Mouse (Mus musculus) CH12.LX (cell line): ENCODE data around the gene Pip5k1b. TPM values are rescaled to one million over a fixed set of nuclear protein-coding genes. Genes with fewer than 3 reads are reported as not detected.
A peak's percentile ranks its signal among the peaks of the same experiment; 100 is the strongest.

ENCODE experiments used
- DNase-seq: peaks from one replicate; pipeline ENCODE4 v3.0.0-alpha.2; 2013; ENCODE audit errors: extremely low read depth
- H3K27ac ChIP-seq: 2 replicates; pipeline ENCODE4 v1.5.1; 2012; ENCODE audit warnings: low read depth, mild to moderate bottlenecking, control low read depth, moderate library complexity; ENCODE audit not compliant: insufficient read depth
- H3K27me3 ChIP-seq: replicated peaks from 2 replicates; pipeline ENCODE3; 2012; ENCODE audit warnings: inconsistent platforms
- H3K36me3 ChIP-seq, 2 experiments: replicated peaks in 1 of 2; 2 replicates each; pipeline versions ENCODE3 to v1.6.1; 2012; ENCODE audit warnings: inconsistent platforms in 1 of 2, low read length in 1 of 2, mild to moderate bottlenecking in 1 of 2, mixed read lengths in 1 of 2, moderate library complexity in 1 of 2; ENCODE audit not compliant: control insufficient read depth in 1 of 2, insufficient read depth in 1 of 2
- H3K4me1 ChIP-seq, 2 experiments: 2 replicates each; pipeline ENCODE4 v1.6.1; 2012; ENCODE audit warnings: inconsistent platforms in 1 of 2, moderate library complexity in 1 of 2; ENCODE audit not compliant: insufficient read depth in 2 of 2, control insufficient read depth in 1 of 2
- H3K4me2 ChIP-seq: 2 replicates; pipeline ENCODE4 v1.6.1; 2012; ENCODE audit warnings: low read depth, mild to moderate bottlenecking, control low read depth; ENCODE audit not compliant: poor library complexity, insufficient read depth, severe bottlenecking
- H3K4me3 ChIP-seq, 3 experiments: fragments of 150-350 bp in 1 of 3; sonication (generic) in 1 of 3; replicated peaks in 1 of 3; 2 replicates each; pipeline versions ENCODE3 to v1.5.1; 2011 to 2012; ENCODE audit warnings: low read depth in 2 of 3, low read length in 2 of 3, mild to moderate bottlenecking in 2 of 3, moderate library complexity in 2 of 3, control low read depth in 1 of 3, improper control_type of control experiment in 1 of 3, inconsistent platforms in 1 of 3, mixed read lengths in 1 of 3; ENCODE audit not compliant: poor library complexity in 1 of 3
- H3K79me2 ChIP-seq: replicated peaks from 2 replicates; pipeline ENCODE4 v1.6.1; 2012; ENCODE audit warnings: mild to moderate bottlenecking, moderate library complexity; ENCODE audit not compliant: control insufficient read depth, poor library complexity, insufficient read depth, severe bottlenecking; ENCODE audit errors: extremely low read depth
- H3K9ac ChIP-seq: 2 replicates; pipeline ENCODE4 v1.6.1; 2012; ENCODE audit warnings: low read depth, mild to moderate bottlenecking, control low read depth, moderate library complexity; ENCODE audit not compliant: insufficient read depth
- H3K9me3 ChIP-seq: replicated peaks from 2 replicates; pipeline ENCODE3; 2012; ENCODE audit warnings: low read length, inconsistent platforms, mixed read lengths
- CHD1 ChIP-seq: IDR thresholded peaks from 2 replicates; pipeline ENCODE4 v1.6.1; 2012; ENCODE audit warnings: low read depth, low read length, improper control_type of control experiment, inconsistent platforms
- CHD2 ChIP-seq: IDR thresholded peaks from 2 replicates; pipeline ENCODE4 v1.6.1; 2011; ENCODE audit warnings: low read length, improper control_type of control experiment
- ELF1 ChIP-seq: IDR thresholded peaks from 2 replicates; pipeline ENCODE4 v1.6.1; 2014; ENCODE audit warnings: low read depth, mild to moderate bottlenecking, inconsistent platforms, low read length, improper control_type of control experiment
- EP300 ChIP-seq: IDR thresholded peaks from 2 replicates; pipeline ENCODE4 v1.6.1; 2011; ENCODE audit warnings: low read length, improper control_type of control experiment
- ETS1 ChIP-seq: conservative IDR thresholded peaks from 2 replicates; pipeline ENCODE4 v1.6.1; 2012; ENCODE audit warnings: low read depth, mild to moderate bottlenecking, inconsistent platforms, low read length, improper control_type of control experiment, moderate library complexity
- GABPA ChIP-seq: IDR thresholded peaks from 2 replicates; pipeline ENCODE4 v1.6.1; 2012; ENCODE audit warnings: low read depth, low read length, improper control_type of control experiment, inconsistent platforms; ENCODE audit not compliant: insufficient replicate concordance
- IRF4 ChIP-seq: IDR thresholded peaks from 2 replicates; pipeline ENCODE4 v1.6.1; 2014; ENCODE audit warnings: low read depth, mild to moderate bottlenecking, inconsistent platforms, low read length, improper control_type of control experiment
- JUN ChIP-seq: IDR thresholded peaks from 2 replicates; pipeline ENCODE4 v1.6.1; 2011; ENCODE audit warnings: low read depth, mild to moderate bottlenecking, low read length, improper control_type of control experiment, moderate library complexity; ENCODE audit not compliant: insufficient read depth
- JUND ChIP-seq: conservative IDR thresholded peaks from 2 replicates; pipeline ENCODE4 v1.6.1; 2011; ENCODE audit warnings: low read depth, low read length, improper control_type of control experiment
- KAT2A ChIP-seq: IDR thresholded peaks from 2 replicates; pipeline ENCODE4 v1.6.1; 2012; ENCODE audit warnings: low read length, improper control_type of control experiment, inconsistent platforms; ENCODE audit not compliant: insufficient replicate concordance
- MAFK ChIP-seq: IDR thresholded peaks from 2 replicates; pipeline ENCODE4 v1.6.1; 2011; ENCODE audit warnings: low read length, improper control_type of control experiment; ENCODE audit not compliant: insufficient replicate concordance
- MAX ChIP-seq: IDR thresholded peaks from 2 replicates; pipeline ENCODE4 v1.6.1; 2011; ENCODE audit warnings: low read length, improper control_type of control experiment
- MXI1 ChIP-seq: IDR thresholded peaks from 2 replicates; pipeline ENCODE4 v1.6.1; 2011; ENCODE audit warnings: mild to moderate bottlenecking, low read depth, low read length, improper control_type of control experiment
- MYC ChIP-seq: IDR thresholded peaks from 2 replicates; pipeline ENCODE4 v1.6.1; 2011; ENCODE audit warnings: low read depth, mild to moderate bottlenecking, improper control_type of control experiment, low read length
- NELFE ChIP-seq: IDR thresholded peaks from 2 replicates; pipeline ENCODE4 v1.6.1; 2011; ENCODE audit warnings: low read depth, low read length, improper control_type of control experiment
- NRF1 ChIP-seq: IDR thresholded peaks from 2 replicates; pipeline ENCODE4 v1.6.1; 2014; ENCODE audit warnings: low read depth, mild to moderate bottlenecking, inconsistent platforms, low read length, improper control_type of control experiment, moderate library complexity
- POLR2A ChIP-seq: IDR thresholded peaks from 2 replicates; pipeline ENCODE4 v1.6.1; 2011; ENCODE audit warnings: low read depth, mild to moderate bottlenecking, improper control_type of control experiment, low read length
- RCOR1 ChIP-seq: conservative IDR thresholded peaks from 2 replicates; pipeline ENCODE4 v1.6.1; 2012; ENCODE audit warnings: low read depth, mild to moderate bottlenecking, inconsistent platforms, low read length, improper control_type of control experiment
- SIN3A ChIP-seq: IDR thresholded peaks from 2 replicates; pipeline ENCODE4 v1.6.1; 2012; ENCODE audit warnings: low read length, improper control_type of control experiment, inconsistent platforms
- TCF12 ChIP-seq: IDR thresholded peaks from 2 replicates; pipeline ENCODE4 v1.6.1; 2014; ENCODE audit warnings: low read depth, mild to moderate bottlenecking, inconsistent platforms, low read length, improper control_type of control experiment
- USF1 ChIP-seq: IDR thresholded peaks from 2 replicates; pipeline ENCODE4 v1.6.1; 2014; ENCODE audit warnings: low read depth, mild to moderate bottlenecking, inconsistent platforms, low read length, improper control_type of control experiment
- USF2 ChIP-seq: conservative IDR thresholded peaks from 2 replicates; pipeline ENCODE4 v1.6.1; 2011; ENCODE audit warnings: low read depth, low read length, improper control_type of control experiment
- ZC3H11A ChIP-seq: IDR thresholded peaks from 2 replicates; pipeline ENCODE4 v1.6.1; 2012; ENCODE audit warnings: low read depth, mild to moderate bottlenecking, inconsistent platforms, low read length, improper control_type of control experiment
- ZMIZ1 ChIP-seq: IDR thresholded peaks from 2 replicates; pipeline ENCODE4 v1.6.1; 2012; ENCODE audit warnings: low read depth, mild to moderate bottlenecking, inconsistent platforms, low read length, improper control_type of control experiment
- ZNF384 ChIP-seq: IDR thresholded peaks from 2 replicates; pipeline ENCODE4 v1.6.1; 2012; ENCODE audit warnings: low read depth, low read length, improper control_type of control experiment, inconsistent platforms
- dilution Hi-C: fragments of 300-500 bp; cut with MboI; formaldehyde crosslinking; loops from 2 replicates; pipeline ENCODE4 v1.14.3; 2020; ENCODE audit warnings: low sequenced_read_pairs; ENCODE audit not compliant: extremely low pct_unique_long_range_greater_than_20kb, extremely low pct_ligation_motif_present
- in situ Hi-C: fragments of 300-500 bp; cut with MboI; formaldehyde crosslinking; loops from 3 replicates; pipeline ENCODE4 v1.14.3; 2019; ENCODE audit warnings: low sequenced_read_pairs, low pct_ligation_motif_present, low pct_unique_long_range_greater_than_20kb, mixed read lengths
- polyA plus RNA-seq: library from polyadenylated mRNA; unstranded; fragments of >175 nt; gene quantifications from 2 replicates; pipeline ENCODE4 v1.2.1, GENCODE M21; 2012; ENCODE audit warnings: low read depth; ENCODE audit not compliant: insufficient read length
- total RNA-seq, 2 experiments: library from RNA; depleted of rRNA; stranded (reverse); fragments of 300-350 nt in 1 of 2; fragments of >200 nt in 1 of 2; gene quantifications; 2 replicates each; pipeline ENCODE4 v1.2.3; 2012 to 2014

The Pip5k1b gene
- total and polyA plus RNA-seq, 3 experiments, result 1.7 to 2.9 (median 2.0) TPM

- no peak for TF ChIP-seq EP300
- in situ Hi-C loops (loop anchor here (25.0 kb wide), 1 partner anchor 96 kb away; no protein-coding TSS in a partner anchor), dilution Hi-C loops (no loop called here)
Observed at GRCm38 (mm10) chr19:24316060-24316725, 239.5 kb downstream of the Pip5k1b start.

GRCm38 (mm10) chr19:24315234-24315633, 240.4 kb downstream of the Pip5k1b start:
- no peak for TF ChIP-seq SIN3A
- TF ChIP-seq RCOR1, result no peak
- no peak for TF ChIP-seq ELF1
- no peak for TF ChIP-seq MXI1
- TF ChIP-seq CHD2, result no peak
- no peak for TF ChIP-seq GABPA
- no peak for TF ChIP-seq TCF12
- TF ChIP-seq JUN, result peak; percentile 73; the same call in 1 of the 2 replicates
- no peak for TF ChIP-seq POLR2A
- TF ChIP-seq ZNF384, result no peak
- TF ChIP-seq ETS1, result peak; percentile 39; the same call in 1 of the 2 replicates
- no peak for TF ChIP-seq USF1
- no peak for TF ChIP-seq USF2
- TF ChIP-seq NELFE, result no peak
- peak; percentile 36; the same call in 1 of the 2 replicates for TF ChIP-seq IRF4
- no peak for TF ChIP-seq KAT2A
- no peak for TF ChIP-seq MAFK
- no peak for TF ChIP-seq NRF1
- TF ChIP-seq CHD1, result no peak
- no peak for TF ChIP-seq ZC3H11A
- peak; percentile 68 for TF ChIP-seq JUND
- TF ChIP-seq ZMIZ1, result no peak
- TF ChIP-seq MAX, result no peak
- peak; percentile 73 for TF ChIP-seq EP300
- TF ChIP-seq MYC, result no peak
- peaks cover 2 to 21% of the 10 kb centered on the region in 2 experiments; a peak in 3 of 4 replicates for H3K4me1 ChIP-seq
- no peaks in the 10 kb centered on the region for H3K36me3 ChIP-seq
- H3K9ac ChIP-seq, result no peak overlapping the region
- no peak overlapping the region for H3K4me2 ChIP-seq
- H3K9me3 ChIP-seq, result no peaks in the 10 kb centered on the region
- H3K4me3 ChIP-seq, result no peak overlapping the region
- no peaks in the 10 kb centered on the region for H3K27me3 ChIP-seq
- H3K27ac ChIP-seq, result no peak overlapping the region
- DNase-seq, result peak; percentile 45
- dilution Hi-C loops, result no loop called here
- H3K79me2 ChIP-seq, result no peaks in the 10 kb centered on the region
- in situ Hi-C loops, result loop anchor here (25.0 kb wide), 1 partner anchor 97 kb away; no protein-coding TSS in a partner anchor

More at GRCm38 (mm10) chr19:24316060-24316725, 239.5 kb downstream of the Pip5k1b start:
- Histone ChIP-seq H3K79me2 (no peaks in the 10 kb centered on the region), H3K4me3 (no peak overlapping the region), H3K4me2 (no peak overlapping the region), H3K36me3 (no peaks in the 10 kb centered on the region), H3K4me1 (peaks cover 2 to 21% of the 10 kb centered on the region in 2 experiments; a peak in 3 of 4 replicates), H3K27ac (no peak overlapping the region), H3K9me3 (no peaks in the 10 kb centered on the region), H3K9ac (no peak overlapping the region), H3K27me3 (no peaks in the 10 kb centered on the region)
- no peak for DNase-seq
